8 mouse cellular contexts compared by ENCODE assay signal in genomic region chr3:107696910-107697309, GRCm38 (mm10). TPM values are rescaled to one million over a fixed set of nuclear protein-coding genes. Genes with fewer than 3 reads are reported as not detected.
DNase-seq lines count a peak whose midpoint lies in the region; ATAC-seq and TF ChIP-seq lines count a peak whose summit lies in the region.

No protein-coding gene starts in this region.

- ATAC-seq in erythroid progenitor cell, adult 5-6 weeks (replicated peaks; ENCODE audit: low FRiP score, poor library complexity, severe bottlenecking), result peak; percentile 11
- peak; percentile 9 for ATAC-seq in intestine, postnatal 0 days
- ATAC-seq in neural tube, embryonic 15.5 days (ENCODE audit: low FRiP score), result peak; percentile 29

- no peak overlapping the region for H3K27ac ChIP-seq in intestine, postnatal 0 days (ENCODE audit: low read depth, low read length)
- no peak overlapping the region for H3K27ac ChIP-seq in neural tube, embryonic 15.5 days (replicated peaks)

- no peaks in the 10 kb centered on the region for H3K9me3 ChIP-seq in intestine, postnatal 0 days (ENCODE audit: control insufficient read depth)
- no peaks in the 10 kb centered on the region for H3K9me3 ChIP-seq in neural tube, embryonic 15.5 days (replicated peaks)

- no peak for TF ChIP-seq CTCF in intestine, postnatal 0 days (IDR thresholded peaks at IDR 0.05; ENCODE audit: low read depth)

- H3K4me2 ChIP-seq in intestine, postnatal 0 days (replicated peaks; ENCODE audit: low read depth), result no peak overlapping the region
- peak overlapping the region; percentile 53 for H3K4me2 ChIP-seq in neural tube, embryonic 15.5 days

- WGBS in intestine, postnatal 0 days, result 10% methylated on average over 3 of the region's 3 CpGs
- 40% methylated on average over 3 of the region's 3 CpGs for WGBS in neural tube, embryonic 15.5 days

- H3K4me3 ChIP-seq in intestine, postnatal 0 days (ENCODE audit: low read depth, low read length), result no peak overlapping the region
- peak overlapping the region; percentile 88 for H3K4me3 ChIP-seq in neural tube, embryonic 15.5 days (replicated peaks)

- H3K4me1 ChIP-seq in intestine, postnatal 0 days (replicated peaks; ENCODE audit: control insufficient read depth, insufficient read depth, low read length), result 0 out of 2 replicates have a peak, but pooled peaks cover 7% of the 10 kb centered on the region
- peaks cover 37% of the 10 kb centered on the region for H3K4me1 ChIP-seq in neural tube, embryonic 15.5 days

- H3K36me3 ChIP-seq in intestine, postnatal 0 days (ENCODE audit: control insufficient read depth, insufficient read depth), result no peaks in the 10 kb centered on the region
- no peaks in the 10 kb centered on the region for H3K36me3 ChIP-seq in neural tube, embryonic 15.5 days

- no peak overlapping the region for H3K9ac ChIP-seq in intestine, postnatal 0 days (ENCODE audit: low read depth, low read length)
- H3K9ac ChIP-seq in neural tube, embryonic 15.5 days (replicated peaks), result 0 out of 2 replicates have a peak overlapping the region, but pooled peaks have one; percentile 28

- peak; percentile 29 for DNase-seq in layer of hippocampus, adult 9-11 months
- no peak for DNase-seq in layer of hippocampus, adult 11-12 months (ENCODE audit: low spot score)
- DNase-seq in urinary bladder, postnatal 36 days (ENCODE audit: low spot score in 2 of 2), result no peak
- DNase-seq in cerebellum, postnatal 14 days, result no peak
- no peak for DNase-seq in ovary, postnatal 10 days (ENCODE audit: low spot score)

- no peaks in the 10 kb centered on the region for H3K27me3 ChIP-seq in intestine, postnatal 0 days (replicated peaks; ENCODE audit: control insufficient read depth, insufficient read depth, low read length)
- H3K27me3 ChIP-seq in neural tube, embryonic 15.5 days (replicated peaks), result no peaks in the 10 kb centered on the region

RNA-seq across cellular contexts. Expression of gene Ahcyl1, which starts 0.6 kb away (rescaled TPM):
- total RNA-seq in erythroid progenitor cell, adult 5-6 weeks (2015; ENCODE audit: low replicate concordance), result 34.6 and 38.6 TPM in 2 replicates
- total RNA-seq in erythroid progenitor cell, adult 5-6 weeks (2017; ENCODE audit: low replicate concordance), result 29.4 and 33.7 TPM in 2 replicates
- 37.8 and 39.0 TPM in 2 replicates for polyA plus RNA-seq in intestine, postnatal 0 days (2015; fragmentation: Nextera tagmentation; extraction: Ambion mirVana)
- polyA plus RNA-seq in neural tube, embryonic 15.5 days (2015; fragmentation: Nextera tagmentation; extraction: Ambion mirVana), result 108 and 110 TPM in 2 replicates
